Mouse (Mus musculus) CD4-positive, CD25-positive, alpha-beta regulatory T cell (primary cell): ENCODE measurements around the gene Vmn2r96. TPM values are rescaled to one million over a fixed set of nuclear protein-coding genes. Genes with fewer than 3 reads are reported as not detected.

Source experiments
- polyA plus RNA-seq: library from polyadenylated mRNA; unstranded; fragments of 100-300 nt; shearing (Covaris generic); gene quantifications from one replicate; pipeline ENCODE4 v1.2.1, GENCODE M21; 2017

Gene Vmn2r96
- 0.72 TPM for polyA plus RNA-seq

DNA sequence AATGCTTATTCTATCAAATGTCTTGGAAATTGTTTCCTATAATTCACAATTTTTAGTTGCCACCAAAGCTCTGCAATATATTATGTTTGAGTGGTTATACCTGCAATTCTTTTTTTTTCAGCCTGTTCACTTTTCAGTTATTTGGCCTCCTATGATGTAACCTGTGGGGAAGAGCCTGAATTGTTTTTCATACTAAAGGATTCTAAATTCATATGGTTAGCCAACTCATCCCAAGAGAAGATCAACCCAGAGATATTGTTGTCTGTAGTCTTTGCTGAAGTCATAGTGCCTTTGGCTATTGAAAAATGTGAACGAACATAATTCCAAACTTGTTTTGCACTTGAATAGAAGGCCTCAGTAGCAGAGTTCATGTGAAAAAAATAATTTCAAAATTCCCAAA is at the start of gene Vmn2r96:
Gene Vmn2r96 (plus strand): TSS at position 301 of the 400 bp plus-strand sequence.

Other genes with a start within 250 kb of the Vmn2r96 start
- 0.01 TPM for gene Vmn2r95, start 149.1 kb upstream of the Vmn2r96 start, polyA plus RNA-seq